Mouse (Mus musculus): Measurements from ENCODE around the gene Fpr1. TPM values are rescaled to one million over a fixed set of nuclear protein-coding genes. Genes with fewer than 3 reads are reported as not detected.

Gene Fpr1
- polyA plus RNA-seq, 1 experiment from 2014 or later = not detected

DNA sequence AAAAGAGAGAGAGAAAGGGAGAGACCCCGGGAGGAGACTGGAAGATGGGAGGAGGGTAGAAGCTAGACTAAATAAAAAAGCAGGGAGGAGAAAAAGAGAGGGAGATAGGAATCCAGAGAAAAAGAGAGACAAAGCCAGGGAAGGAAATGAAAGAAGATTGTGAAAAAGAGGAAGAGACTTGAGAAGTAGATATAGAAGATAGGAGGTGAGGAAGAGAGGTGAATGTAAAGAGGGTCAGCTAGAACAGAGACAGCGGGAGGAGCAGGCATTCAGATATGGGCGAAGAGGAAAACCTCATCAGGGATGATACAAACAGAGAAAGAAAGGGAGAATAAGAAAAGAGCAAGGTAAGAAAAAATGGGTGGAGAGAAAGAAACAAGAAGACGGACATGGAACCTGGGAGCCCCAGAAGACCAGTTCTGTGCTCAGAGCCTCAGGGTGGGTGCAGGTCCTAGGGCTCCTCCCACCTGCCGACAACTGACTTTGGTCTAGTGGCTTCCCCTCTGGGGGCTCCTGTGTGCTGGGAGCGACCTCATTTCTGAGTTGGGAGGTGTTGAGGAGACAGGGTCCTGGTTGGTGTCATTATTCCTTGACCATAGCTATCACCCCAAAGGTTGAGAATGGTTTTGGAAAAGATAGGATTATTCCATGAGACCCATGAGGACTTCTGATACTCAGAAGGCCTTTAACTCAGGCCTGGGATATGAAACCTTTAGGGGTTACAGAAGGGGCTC lies 54.5 kb downstream of the Fpr1 start:
- Histone ChIP-seq H3K27me3 (ENCODE audit: control insufficient read depth, insufficient read depth, low read length) (no peaks in the 10 kb centered on the region), H3K9ac (ENCODE audit: low read length) (peak overlapping the region; percentile 92), H3K36me3 (ENCODE audit: control insufficient read depth, insufficient read depth, low read length) (peaks cover 12% of the 10 kb centered on the region; the same call in 1 of the 2 replicates), H3K9me3 (ENCODE audit: control insufficient read depth, low read length) (no peaks in the 10 kb centered on the region), H3K4me3 (ENCODE audit: low read depth, low read length) (peak overlapping the region; percentile 89), H3K4me1 (ENCODE audit: control insufficient read depth, insufficient read depth, low read length) (peaks cover 24% of the 10 kb centered on the region), H3K4me2 (peak overlapping the region; percentile 82), H3K27ac (ENCODE audit: low read depth, low read length) (peak overlapping the region; percentile 99)
- ATAC-seq (ENCODE audit: low FRiP score) (no peak), DNase-seq (ENCODE audit: low spot score, missing footprints) (peak; percentile 87)
- WGBS = 4% methylated on average over 6 of the region's 6 CpGs

DNA sequence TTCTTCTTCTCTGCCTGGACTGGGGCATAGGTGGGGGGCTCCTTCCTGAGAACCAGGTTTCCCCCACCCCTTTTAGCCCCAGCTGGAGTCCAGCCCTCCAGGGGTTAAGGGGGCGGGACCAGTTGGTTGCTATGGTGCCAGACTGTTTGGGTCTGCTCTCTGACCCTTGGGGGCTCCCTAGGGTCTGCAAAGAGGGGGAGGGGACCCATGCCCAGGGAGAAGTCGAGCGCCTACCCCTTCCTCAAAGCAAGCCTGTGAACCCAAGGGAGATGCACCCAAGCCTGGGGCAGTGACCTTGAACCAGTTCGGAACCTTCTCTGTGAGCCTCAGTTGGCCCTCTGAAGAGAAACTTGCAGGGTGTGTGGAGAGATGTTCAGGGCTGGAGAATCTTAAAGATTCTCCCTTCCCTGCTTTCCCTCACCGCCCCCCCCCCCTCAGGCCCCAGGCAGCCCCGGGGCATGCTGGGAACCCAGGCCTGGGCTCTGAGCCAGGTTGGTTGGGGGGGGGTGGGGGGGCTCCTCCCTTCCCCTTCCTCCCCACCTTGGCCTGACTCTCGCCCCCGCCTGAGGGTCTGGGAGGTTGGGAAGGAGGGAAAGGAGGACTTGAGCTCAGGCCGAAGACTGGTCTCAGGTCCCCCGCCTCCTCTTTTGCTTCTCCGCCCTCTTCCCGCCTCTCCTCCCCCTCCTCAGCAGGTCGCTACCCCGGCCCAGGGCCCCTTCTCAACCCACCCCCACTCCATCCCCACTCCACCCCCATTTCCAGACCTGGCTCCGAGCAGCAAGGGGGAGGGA lies 55.4 kb downstream of the Fpr1 start:
- H3K4me1 ChIP-seq (ENCODE audit: control insufficient read depth, insufficient read depth, low read length) = peaks cover 24% of the 10 kb centered on the region
- H3K27me3 ChIP-seq (ENCODE audit: control insufficient read depth, insufficient read depth, low read length) = no peaks in the 10 kb centered on the region
- WGBS = 0% methylated on average over 12 of the region's 15 CpGs
- H3K4me2 ChIP-seq = peak overlapping the region; percentile 82
- ATAC-seq (ENCODE audit: low FRiP score) (peak; percentile 72), DNase-seq (ENCODE audit: low spot score, missing footprints) (peak; percentile 98)
- H3K9me3 ChIP-seq (ENCODE audit: control insufficient read depth, low read length) = no peaks in the 10 kb centered on the region
- peaks cover 12% of the 10 kb centered on the region; the same call in 1 of the 2 replicates for H3K36me3 ChIP-seq (ENCODE audit: control insufficient read depth, insufficient read depth, low read length)
- peak overlapping the region; percentile 99 for H3K27ac ChIP-seq (ENCODE audit: low read depth, low read length)
- H3K4me3 ChIP-seq (ENCODE audit: low read depth, low read length) = peak overlapping the region; percentile 89
- H3K9ac ChIP-seq (ENCODE audit: low read length) = peak overlapping the region; percentile 92

DNA sequence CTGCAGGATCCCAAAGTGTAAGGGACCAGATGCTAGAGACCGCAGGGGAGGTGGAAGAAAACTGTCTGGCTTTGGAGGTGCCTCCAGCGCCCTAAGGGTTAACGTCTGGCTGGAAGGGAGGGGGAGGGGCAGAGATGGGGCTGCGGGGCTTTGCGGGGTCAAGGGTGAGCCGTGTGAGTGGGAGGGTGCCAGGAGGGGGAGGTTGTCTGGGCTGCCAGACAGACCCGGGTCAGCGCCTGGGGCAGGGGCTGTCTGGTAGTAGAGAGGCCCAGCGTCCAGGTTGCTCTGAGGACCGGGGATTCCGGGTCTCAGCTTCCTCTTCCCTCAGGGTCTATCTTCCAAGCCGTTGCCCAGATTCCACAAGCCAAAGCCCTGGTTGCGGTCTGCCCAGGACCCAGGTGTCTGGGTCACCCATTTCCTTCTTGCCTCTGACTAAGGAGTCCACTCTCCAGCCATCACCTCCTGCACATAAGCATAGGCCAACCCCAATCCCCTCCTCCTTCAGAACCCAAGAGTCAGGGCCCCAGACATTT lies 56.0 kb downstream of the Fpr1 start:
- Histone ChIP-seq H3K9me3 (ENCODE audit: control insufficient read depth, low read length) (no peaks in the 10 kb centered on the region), H3K36me3 (ENCODE audit: control insufficient read depth, insufficient read depth, low read length) (peaks cover 12% of the 10 kb centered on the region; the same call in 1 of the 2 replicates), H3K4me3 (ENCODE audit: low read depth, low read length) (peak overlapping the region; percentile 89), H3K4me2 (peak overlapping the region; percentile 82), H3K27ac (ENCODE audit: low read depth, low read length) (peak overlapping the region; percentile 99), H3K27me3 (ENCODE audit: control insufficient read depth, insufficient read depth, low read length) (no peaks in the 10 kb centered on the region), H3K9ac (ENCODE audit: low read length) (peak overlapping the region; percentile 92), H3K4me1 (ENCODE audit: control insufficient read depth, insufficient read depth, low read length) (peaks cover 24% of the 10 kb centered on the region)
- peak; percentile 99 for DNase-seq (ENCODE audit: low spot score, missing footprints)
- ATAC-seq (ENCODE audit: low FRiP score) = peak; percentile 73
- 0% methylated on average over 13 of the region's 13 CpGs for WGBS

DNA sequence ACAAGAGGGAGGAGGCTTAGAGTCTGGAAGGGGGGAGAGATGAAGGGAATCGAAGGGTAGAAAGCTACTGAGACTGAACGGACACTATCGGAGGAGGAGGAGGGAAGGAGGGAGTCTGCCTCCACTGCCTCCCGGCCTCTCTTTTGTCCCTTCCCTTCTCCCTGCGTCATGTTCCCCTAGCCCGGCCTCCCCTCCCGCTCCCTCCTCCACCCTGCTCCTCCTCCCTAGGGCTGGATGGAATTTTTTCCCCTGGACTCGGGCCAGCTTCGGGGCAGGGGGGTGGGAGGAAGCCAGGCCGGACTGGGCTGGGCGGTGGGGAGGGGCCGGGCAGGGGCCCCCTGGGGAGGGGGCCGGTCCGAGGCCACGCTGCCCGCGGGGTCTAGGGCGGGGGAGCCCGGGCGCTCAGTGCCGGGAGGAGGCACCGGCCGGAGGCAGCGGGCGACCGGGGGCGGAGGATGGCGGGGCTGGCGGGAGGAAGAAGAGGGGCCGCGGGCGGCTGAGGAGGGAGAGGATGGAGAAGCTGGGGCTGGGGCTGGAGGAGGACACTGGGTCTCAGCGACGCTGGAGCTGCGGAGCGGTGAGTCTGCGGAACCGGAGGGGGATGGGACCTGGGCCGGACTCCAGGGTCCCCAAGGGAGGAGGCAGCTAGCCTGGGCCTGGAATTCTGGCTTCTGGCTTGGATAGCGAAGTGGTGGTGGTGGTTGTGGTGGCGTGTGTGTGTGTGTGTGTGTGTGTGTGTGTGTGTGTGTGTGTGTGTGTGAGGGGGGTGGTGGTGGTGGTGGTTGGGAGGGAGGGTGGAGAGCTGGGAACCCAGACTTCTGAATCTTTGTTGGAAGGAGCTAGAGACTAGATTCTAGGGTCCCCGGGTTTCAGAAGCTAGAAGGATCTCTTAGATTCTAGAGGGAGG lies 56.7 kb downstream of the Fpr1 start, which contains the start of gene Spaca6:
Gene Spaca6 (plus strand): TSS at position 408 of the 907 bp plus-strand sequence.
- no peaks in the 10 kb centered on the region for H3K27me3 ChIP-seq (ENCODE audit: control insufficient read depth, insufficient read depth, low read length)
- peak within 1 kb of the TSS; percentile 82 for H3K4me2 ChIP-seq
- peak within 1 kb of the TSS; percentile 99 for H3K27ac ChIP-seq (ENCODE audit: low read depth, low read length)
- ATAC-seq (ENCODE audit: low FRiP score) = peak; percentile 85
- no peaks in the 10 kb centered on the region for H3K9me3 ChIP-seq (ENCODE audit: control insufficient read depth, low read length)
- H3K4me3 ChIP-seq (ENCODE audit: low read depth, low read length) = peak within 1 kb of the TSS; percentile 89
- DNase-seq (ENCODE audit: low spot score, missing footprints) = peak; percentile 99
- peak within 1 kb of the TSS; percentile 92 for H3K9ac ChIP-seq (ENCODE audit: low read length)
- peaks cover 10% of the 10 kb centered on the region; the same call in 1 of the 2 replicates for H3K36me3 ChIP-seq (ENCODE audit: control insufficient read depth, insufficient read depth, low read length)
- peaks cover 21% of the 10 kb centered on the region for H3K4me1 ChIP-seq (ENCODE audit: control insufficient read depth, insufficient read depth, low read length)
- WGBS = under 1% methylated on average over 37 of the region's 42 CpGs

MicroRNA genes within 50 kb of the gene (microRNA counts, 519-probe panel; counts per million panel counts)
- 6,606 counts per million, percentile 87 among the panel's probes with 10 or more counts for microRNA mmu-let-7e
- 4,142 counts per million, percentile 33 among the panel's probes with 10 or more counts for microRNA mmu-miR-125a-3p
- microRNA mmu-miR-125a-5p = 7,562 counts per million, percentile 97 among the panel's probes with 10 or more counts
- microRNA mmu-miR-99b = 6,712 counts per million, percentile 89 among the panel's probes with 10 or more counts

Small RNAs within 50 kb of the gene (microRNA-seq; reads per million reads assigned to microRNA genes)
- gene Gm25927 (not detected), gene Mir125a (5,972 reads per million, percentile 91 among the genes with 10 or more reads in this experiment), gene Mir99b (37,533 reads per million, percentile 99 among the genes with 10 or more reads in this experiment), gene Mirlet7e (not detected)

Other genes starting within 250 kb of the Fpr1 start
- gene Vmn2r90, start 180.2 kb downstream of the Fpr1 start, polyA plus RNA-seq (2014; fragmentation: Nextera tagmentation; extraction: Ambion mirVana) = not detected in 2 replicates
- gene Spaca6, start 56.8 kb downstream of the Fpr1 start, polyA plus RNA-seq (2014; fragmentation: Nextera tagmentation; extraction: Ambion mirVana) = 16.1 and 16.4 TPM in 2 replicates
- gene Has1, start 28.7 kb downstream of the Fpr1 start, polyA plus RNA-seq (2014; fragmentation: Nextera tagmentation; extraction: Ambion mirVana) = 0.38 and 0.87 TPM in 2 replicates
- gene Fpr2, start 3.9 kb upstream of the Fpr1 start, polyA plus RNA-seq (2014; fragmentation: Nextera tagmentation; extraction: Ambion mirVana) = not detected in 2 replicates
- not detected in 2 replicates for gene Fpr3, start 3.9 kb upstream of the Fpr1 start, polyA plus RNA-seq (2014; fragmentation: Nextera tagmentation; extraction: Ambion mirVana)
- not detected in 2 replicates for gene Fpr-rs4, start 137.8 kb upstream of the Fpr1 start, polyA plus RNA-seq (2014; fragmentation: Nextera tagmentation; extraction: Ambion mirVana)
- gene Vmn2r124, start 165.5 kb upstream of the Fpr1 start, polyA plus RNA-seq (2014; fragmentation: Nextera tagmentation; extraction: Ambion mirVana) = not detected in 2 replicates
- gene Vmn2r91, start 201.1 kb upstream of the Fpr1 start, polyA plus RNA-seq (2014; fragmentation: Nextera tagmentation; extraction: Ambion mirVana) = not detected in 2 replicates